Mouse (Mus musculus) myocyte (in vitro differentiated cells): ENCODE results near the gene Gng3. TPM values are rescaled to one million over a fixed set of nuclear protein-coding genes. Genes with fewer than 3 reads are reported as not detected.

ENCODE experiments used
- H3K27me3 ChIP-seq: one replicate; pipeline ENCODE4 v1.6.1; 2011; ENCODE audit not compliant: control insufficient read depth, insufficient read depth, insufficient read length
- H3K36me3 ChIP-seq: one replicate; pipeline ENCODE4 v1.6.1; 2011; ENCODE audit not compliant: control insufficient read depth, insufficient read depth
- H3K4me2 ChIP-seq: one replicate; pipeline ENCODE4 v1.6.1; 2011; ENCODE audit warnings: low read depth, control low read depth
- H3K4me3 ChIP-seq: one replicate; pipeline ENCODE4 v1.5.1; 2011; ENCODE audit warnings: mild to moderate bottlenecking, control low read depth, moderate library complexity
- H3K79me2 ChIP-seq: one replicate; pipeline ENCODE4 v1.6.1; 2011; ENCODE audit not compliant: control insufficient read depth, insufficient read depth
- H3ac ChIP-seq: one replicate; pipeline ENCODE4 v1.6.1; 2011; ENCODE audit not compliant: control insufficient read depth, insufficient read length
- CEBPB ChIP-seq: IDR thresholded peaks from 2 replicates; pipeline ENCODE4 v1.6.1; 2011; ENCODE audit warnings: mild to moderate bottlenecking, moderate library complexity; ENCODE audit not compliant: poor library complexity, insufficient read depth, severe bottlenecking
- E2F4 ChIP-seq: IDR thresholded peaks from one replicate; pipeline ENCODE4 v1.6.1; 2011; ENCODE audit warnings: mild to moderate bottlenecking, control low read depth, moderate library complexity; ENCODE audit not compliant: insufficient read depth
- MAX ChIP-seq: IDR thresholded peaks from one replicate; pipeline ENCODE4 v1.6.1; 2011; ENCODE audit warnings: low read depth, mild to moderate bottlenecking, control low read depth
- MYOD1 ChIP-seq, 3 experiments: IDR thresholded peaks; one replicate each; pipeline ENCODE4 v1.6.1; 2011; ENCODE audit warnings: control low read depth in 2 of 3, low read depth in 2 of 3, mild to moderate bottlenecking in 2 of 3, moderate library complexity in 1 of 3; ENCODE audit not compliant: insufficient read length in 2 of 3, control insufficient read depth in 1 of 3
- MYOG ChIP-seq, 3 experiments: IDR thresholded peaks; one replicate each; pipeline ENCODE4 v1.6.1; 2011; ENCODE audit warnings: control low read depth in 2 of 3, low read depth in 2 of 3, mild to moderate bottlenecking in 2 of 3; ENCODE audit not compliant: insufficient read length in 2 of 3, control insufficient read depth in 1 of 3, insufficient read depth in 1 of 3
- POLR2A ChIP-seq: IDR thresholded peaks from one replicate; pipeline ENCODE4 v1.6.1; 2011; ENCODE audit warnings: low read depth, mild to moderate bottlenecking, control low read depth, moderate library complexity; ENCODE audit not compliant: insufficient read length
- POLR2AphosphoS2 ChIP-seq: IDR thresholded peaks from one replicate; pipeline ENCODE4 v1.6.1; 2011; ENCODE audit warnings: low read depth, control low read depth; ENCODE audit not compliant: insufficient read length
- REST ChIP-seq: IDR thresholded peaks from one replicate; pipeline ENCODE4 v1.6.1; 2011; ENCODE audit warnings: mild to moderate bottlenecking, control low read depth, moderate library complexity; ENCODE audit not compliant: insufficient read depth, insufficient read length
- SRF ChIP-seq: IDR thresholded peaks from one replicate; pipeline ENCODE4 v1.6.1; 2011; ENCODE audit warnings: low read depth; ENCODE audit not compliant: control insufficient read depth, insufficient read length
- TCF12 ChIP-seq: IDR thresholded peaks from one replicate; pipeline ENCODE4 v1.6.1; 2011; ENCODE audit warnings: mild to moderate bottlenecking, control low read depth; ENCODE audit not compliant: poor library complexity, insufficient read depth, severe bottlenecking
- TCF3 ChIP-seq: IDR thresholded peaks from one replicate; pipeline ENCODE4 v1.6.1; 2011; ENCODE audit warnings: low read depth, control low read depth; ENCODE audit not compliant: insufficient read length
- USF1 ChIP-seq: IDR thresholded peaks from one replicate; pipeline ENCODE4 v1.6.1; 2011; ENCODE audit warnings: low read depth, mild to moderate bottlenecking, control low read depth, moderate library complexity
- polyA plus RNA-seq: library from polyadenylated mRNA; unstranded; fragments of >200 nt; fragmentation: generic; extraction: Trizol; gene quantifications from one replicate; pipeline ENCODE4 v1.2.1, GENCODE M21; 2012; ENCODE audit warnings: missing spikeins

Gene Gng3
- polyA plus RNA-seq, 1 experiment: 0.25 TPM

GRCm38 (mm10) chr19:8815812-8816211, 23.2 kb downstream of the Gng3 start:
- H3K36me3 ChIP-seq: peaks cover 30% of the 10 kb centered on the region
- H3ac ChIP-seq: no peak overlapping the region

GRCm38 (mm10) chr19:8806810-8807209, 32.2 kb downstream of the Gng3 start:
- Histone ChIP-seq H3K27me3 (no peaks in the 10 kb centered on the region), H3K4me3 (no peak overlapping the region), H3K4me2 (no peak overlapping the region), H3ac (no peak overlapping the region), H3K36me3 (peaks cover 41% of the 10 kb centered on the region), H3K79me2 (no peaks in the 10 kb centered on the region)
- TF ChIP-seq MAX: no peak

More at GRCm38 (mm10) chr19:8815812-8816211, 23.2 kb downstream of the Gng3 start:
- H3K4me2 ChIP-seq: no peak overlapping the region
- H3K27me3 ChIP-seq: no peaks in the 10 kb centered on the region
- no peak for TF ChIP-seq MYOD1 (IDR thresholded peaks at IDR 0.05; ENCODE audit: control insufficient read depth in 1 of 3, insufficient read length in 2 of 3, low read depth in 2 of 3)
- no peak for TF ChIP-seq REST
- no peak for TF ChIP-seq POLR2A
- TF ChIP-seq MYOG (IDR thresholded peaks at IDR 0.05; ENCODE audit: control insufficient read depth in 1 of 3, insufficient read depth in 1 of 3, insufficient read length in 2 of 3, low read depth in 2 of 3): no peak
- TF ChIP-seq USF1: no peak
- TF ChIP-seq POLR2AphosphoS2: no peak
- TF ChIP-seq MAX: no peak
- no peak for TF ChIP-seq E2F4
- TF ChIP-seq TCF3: no peak
- no peak for TF ChIP-seq CEBPB
- TF ChIP-seq SRF: no peak
- no peak for TF ChIP-seq TCF12
- peaks cover 45% of the 10 kb centered on the region for H3K79me2 ChIP-seq
- no peak overlapping the region for H3K4me3 ChIP-seq

- Histone ChIP-seq H3ac (no peak overlapping the region), H3K79me2 (no peaks in the 10 kb centered on the region), H3K4me2 (peak overlapping the region; percentile 84), H3K36me3 (peaks cover 26% of the 10 kb centered on the region), H3K27me3 (no peaks in the 10 kb centered on the region), H3K4me3 (peak overlapping the region; percentile 50)
- TF ChIP-seq USF1 (no peak), POLR2AphosphoS2 (peak; percentile 16)
These were observed 34.9 kb downstream of the Gng3 start for GRCm38 (mm10) chr19:8803879-8804660.

- Histone ChIP-seq H3K36me3 (peaks cover 19% of the 10 kb centered on the region), H3K79me2 (peaks cover under 1% of the 10 kb centered on the region), H3K4me2 (peak overlapping the region; percentile 84), H3K4me3 (peak overlapping the region; percentile 50), H3K27me3 (no peaks in the 10 kb centered on the region), H3ac (no peak overlapping the region)
- TF ChIP-seq REST: no peak
- no peak for TF ChIP-seq TCF3
- TF ChIP-seq E2F4: no peak
- TF ChIP-seq MAX: no peak
- TF ChIP-seq POLR2A: peak; percentile 48
- TF ChIP-seq USF1: no peak
- no peak for TF ChIP-seq MYOG (IDR thresholded peaks at IDR 0.05; ENCODE audit: control insufficient read depth in 1 of 3, insufficient read depth in 1 of 3, insufficient read length in 2 of 3, low read depth in 2 of 3)
- no peak for TF ChIP-seq CEBPB
- TF ChIP-seq MYOD1 (IDR thresholded peaks at IDR 0.05; ENCODE audit: control insufficient read depth in 1 of 3, insufficient read length in 2 of 3, low read depth in 2 of 3): no peak
- no peak for TF ChIP-seq TCF12
- TF ChIP-seq SRF: no peak
- peak; percentile 67 for TF ChIP-seq POLR2AphosphoS2
These were observed 35.7 kb downstream of the Gng3 start for GRCm38 (mm10) chr19:8803204-8803780.

- peak within 1 kb of the TSS; percentile 50 for H3K4me3 ChIP-seq
- H3K36me3 ChIP-seq: peaks cover 9% of the 10 kb centered on the region
- H3K79me2 ChIP-seq: peaks cover 11% of the 10 kb centered on the region
- no peak for TF ChIP-seq CEBPB
- TF ChIP-seq E2F4: peak; percentile 46
- TF ChIP-seq MYOG (IDR thresholded peaks at IDR 0.05; ENCODE audit: control insufficient read depth in 1 of 3, insufficient read depth in 1 of 3, insufficient read length in 2 of 3, low read depth in 2 of 3): no peak
- TF ChIP-seq POLR2AphosphoS2: peak; percentile 37
- no peak for TF ChIP-seq TCF3
- TF ChIP-seq SRF: peak; percentile 72
- no peak for TF ChIP-seq MYOD1 (IDR thresholded peaks at IDR 0.05; ENCODE audit: control insufficient read depth in 1 of 3, insufficient read length in 2 of 3, low read depth in 2 of 3)
- TF ChIP-seq MAX: no peak
- TF ChIP-seq REST: no peak
- TF ChIP-seq POLR2A: peak; percentile 54
- no peak for TF ChIP-seq USF1
- H3K27me3 ChIP-seq: no peaks in the 10 kb centered on the region
- H3ac ChIP-seq: no peak within 1 kb of the TSS
- H3K4me2 ChIP-seq: peak within 1 kb of the TSS; percentile 90
These were observed 36.7 kb downstream of the Gng3 start, which contains the start of gene Zbtb3 for GRCm38 (mm10) chr19:8802130-8802821. Gene Zbtb3 (plus strand): TSS chr19:8802555.
